Mouse (Mus musculus) neural tube, embryonic 11.5 days (tissue): ENCODE measurements around the gene Prss16. TPM values are rescaled to one million over a fixed set of nuclear protein-coding genes. Genes with fewer than 3 reads are reported as not detected.

Source experiments
- ATAC-seq: fragments of 200-750 bp; cut with Nextera tagmentation; 2 replicates; pipeline ENCODE4 v1.8.0; 2017; ENCODE audit warnings: moderate number of reproducible peaks, mild to moderate bottlenecking, moderate TSS enrichment, moderate library complexity; ENCODE audit not compliant: insufficient read depth, low FRiP score, low TSS enrichment
- DNase-seq: peaks from one replicate; pipeline ENCODE4 v3.0.0-alpha.2; 2015; ENCODE audit warnings: low spot score
- H3K27ac ChIP-seq: fragments of 300-500 bp; sonication (generic); 2 replicates; pipeline ENCODE4 v1.5.1; 2014; ENCODE audit warnings: low read depth, mild to moderate bottlenecking, low read length
- H3K27me3 ChIP-seq: fragments of 300-500 bp; sonication (generic); 2 replicates; pipeline ENCODE4 v1.6.1; 2014; ENCODE audit warnings: mild to moderate bottlenecking, low read length, mixed read lengths; ENCODE audit not compliant: control insufficient read depth, insufficient read depth
- H3K36me3 ChIP-seq: fragments of 300-500 bp; sonication (generic); 2 replicates; pipeline ENCODE4 v1.6.1; 2014; ENCODE audit warnings: mild to moderate bottlenecking, low read length, moderate library complexity, mixed read lengths; ENCODE audit not compliant: control insufficient read depth, insufficient read depth
- H3K4me1 ChIP-seq: fragments of 300-500 bp; sonication (generic); 2 replicates; pipeline ENCODE4 v1.6.1; 2014; ENCODE audit warnings: low read length, mixed read lengths; ENCODE audit not compliant: control insufficient read depth, insufficient read depth
- H3K4me2 ChIP-seq: fragments of 300-500 bp; sonication (generic); 2 replicates; pipeline ENCODE4 v1.6.1; 2014; ENCODE audit warnings: low read depth, mild to moderate bottlenecking, moderate library complexity
- H3K4me3 ChIP-seq: fragments of 300-500 bp; sonication (generic); 2 replicates; pipeline ENCODE4 v1.5.1; 2014; ENCODE audit warnings: low read depth, low read length
- H3K9ac ChIP-seq: fragments of 300-500 bp; sonication (generic); 2 replicates; pipeline ENCODE4 v1.6.1; 2014; ENCODE audit warnings: mild to moderate bottlenecking, low read length
- H3K9me3 ChIP-seq: fragments of 300-500 bp; sonication (generic); 2 replicates; pipeline ENCODE4 v1.6.1; 2016; ENCODE audit warnings: low read length; ENCODE audit not compliant: control insufficient read depth
- WGBS: fragments of 180-500 bp; shearing (Covaris S2); extraction: QIAGEN DNeasy Blood & Tissue Kit; methylation state at CpG from one replicate; pipeline ENCODE4 v1.1.7; 2014; 5-methylcytosine and 5-hydroxymethylcytosine counted together
- microRNA-seq: library from miRNA; unstranded; fragments of <30 nt; microRNA quantifications from one replicate; pipeline ENCODE4, GENCODE M21; 2016
- polyA plus RNA-seq: library from polyadenylated mRNA; unstranded; fragments of >200 nt; fragmentation: Nextera tagmentation; extraction: Ambion mirVana; gene quantifications from 2 replicates; pipeline ENCODE4 v1.2.1, GENCODE M21; 2014

Prss16 gene
- polyA plus RNA-seq, 1 experiment from 2014 or later: 0.21 TPM

DNA sequence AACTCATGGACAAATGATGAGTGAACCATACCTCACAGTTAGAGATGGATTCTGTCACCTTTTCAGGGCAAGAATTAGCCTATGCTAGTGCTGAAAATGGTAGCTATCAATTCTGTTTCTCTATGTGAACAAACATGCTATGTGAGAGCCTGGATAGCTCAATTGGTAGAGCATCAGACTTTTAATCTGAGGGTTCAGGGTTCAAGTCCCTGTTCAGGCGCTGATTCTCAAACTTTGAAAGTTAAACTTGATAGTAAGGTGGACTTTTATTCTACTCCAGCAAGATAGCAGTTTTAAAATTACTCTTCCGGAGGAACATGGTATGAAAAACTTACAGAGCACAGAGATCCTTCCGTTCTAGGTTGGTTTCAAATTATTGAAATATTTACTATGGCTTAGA, 37.9 kb downstream of the Prss16 start:
- Histone ChIP-seq H3K27ac (no peak overlapping the region), H3K27me3 (no peaks in the 10 kb centered on the region), H3K9ac (no peak overlapping the region), H3K4me3 (no peak overlapping the region), H3K9me3 (no peaks in the 10 kb centered on the region), H3K36me3 (no peaks in the 10 kb centered on the region), H3K4me1 (no peaks in the 10 kb centered on the region), H3K4me2 (no peak overlapping the region)
- 46% methylated on average over 3 of the region's 3 CpGs for WGBS
- no peak for DNase-seq
- no peak for ATAC-seq

DNA sequence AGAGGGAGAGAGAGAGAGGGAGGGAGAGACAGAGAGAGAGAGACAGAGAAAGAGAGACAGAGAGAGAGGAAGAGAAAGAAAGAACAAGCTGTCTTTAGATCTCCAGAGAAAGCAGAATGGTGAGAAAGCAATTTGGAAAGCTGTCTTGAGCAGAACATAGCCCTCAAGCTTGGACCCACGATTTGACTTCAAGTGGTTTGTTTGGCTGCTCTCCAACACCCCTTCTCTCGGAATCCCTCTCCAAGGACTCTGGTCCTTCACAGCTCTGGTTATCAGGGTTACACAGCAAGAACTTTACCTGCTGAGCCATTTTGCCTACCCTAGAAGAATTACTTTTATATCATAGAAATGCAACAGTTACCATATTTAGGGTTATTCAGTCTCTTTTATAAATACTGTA, 39.7 kb downstream of the Prss16 start:
- no peak overlapping the region for H3K4me2 ChIP-seq

DNA sequence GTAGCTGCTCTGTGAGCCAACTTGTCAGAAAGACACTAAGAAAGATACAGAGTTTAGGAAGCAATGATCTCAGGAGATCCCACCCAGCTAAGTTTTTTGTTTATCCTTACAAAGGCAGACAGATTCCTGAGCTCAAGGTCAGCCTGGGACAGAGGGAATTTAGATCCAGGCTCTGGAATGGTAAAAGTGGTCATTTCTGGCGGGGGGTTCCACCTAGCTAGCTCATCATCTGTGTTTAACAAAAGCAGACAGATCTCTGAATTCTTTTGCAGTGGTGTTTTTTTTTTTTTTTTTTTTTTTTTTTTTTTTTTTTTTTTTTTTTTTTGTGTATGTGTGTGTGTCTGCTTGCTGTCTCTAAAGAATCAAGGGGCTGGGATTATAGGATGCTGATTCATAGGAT, 40.3 kb downstream of the Prss16 start:
- Histone ChIP-seq H3K27ac (no peak overlapping the region), H3K9me3 (no peaks in the 10 kb centered on the region), H3K36me3 (no peaks in the 10 kb centered on the region), H3K4me1 (no peaks in the 10 kb centered on the region), H3K27me3 (no peaks in the 10 kb centered on the region), H3K4me3 (no peak overlapping the region), H3K4me2 (no peak overlapping the region), H3K9ac (no peak overlapping the region)
- ATAC-seq: no peak
- 43% methylated on average over 1 of the region's 1 CpGs for WGBS
- no peak for DNase-seq

More for the DNA sequence above, 39.7 kb downstream of the Prss16 start:
- Histone ChIP-seq H3K36me3 (no peaks in the 10 kb centered on the region), H3K27ac (no peak overlapping the region), H3K4me3 (no peak overlapping the region), H3K27me3 (no peaks in the 10 kb centered on the region), H3K4me1 (no peaks in the 10 kb centered on the region), H3K9me3 (no peaks in the 10 kb centered on the region), H3K9ac (no peak overlapping the region)
- DNase-seq: no peak
- WGBS: 86% methylated on average over 2 of the region's 2 CpGs
- ATAC-seq: no peak

Small RNA genes within 50 kb of the gene (microRNA-seq; reads per million reads assigned to microRNA genes)
- gene Gm44390 (not detected), gene Gm44486 (not detected)

Other genes starting within 250 kb of the Prss16 start
- gene Hist1h1b, start 229.1 kb downstream of the Prss16 start, polyA plus RNA-seq: 15.4 and 16.9 TPM in 2 replicates
- gene Hist1h3i, start 226.4 kb downstream of the Prss16 start, polyA plus RNA-seq: 228 and 229 TPM in 2 replicates
- 11.7 and 14.0 TPM in 2 replicates for gene Hist1h2an, start 222.5 kb downstream of the Prss16 start, polyA plus RNA-seq
- 2.2 and 2.6 TPM in 2 replicates for gene Hist1h2bp, start 222.3 kb downstream of the Prss16 start, polyA plus RNA-seq
- gene Hist1h2bq, start 199.5 kb downstream of the Prss16 start, polyA plus RNA-seq: 20.3 and 20.8 TPM in 2 replicates
- gene Hist1h2ao, start 199.3 kb downstream of the Prss16 start, polyA plus RNA-seq: not detected in 2 replicates
- not detected in 2 replicates for gene Hist1h4m, start 198.0 kb downstream of the Prss16 start, polyA plus RNA-seq
- gene Hist1h4n, start 177.5 kb downstream of the Prss16 start, polyA plus RNA-seq: 10.5 and 15.6 TPM in 2 replicates
- gene Hist1h2ap, start 176.2 kb downstream of the Prss16 start, polyA plus RNA-seq: 4,141 and 4,626 TPM in 2 replicates
- 20.0 TPM in 2 replicates for gene Hist1h2br, start 176.0 kb downstream of the Prss16 start, polyA plus RNA-seq
- gene Zfp184, start 64.6 kb downstream of the Prss16 start, polyA plus RNA-seq: 22.1 and 25.9 TPM in 2 replicates
- gene Pom121l2, start 28.5 kb downstream of the Prss16 start, polyA plus RNA-seq: 0.16 and 0.19 TPM in 2 replicates
- 6.6 and 16.2 TPM in 2 replicates for gene Hist1h2ah, start 25.8 kb upstream of the Prss16 start, polyA plus RNA-seq
- gene Hist1h2bk, start 26.1 kb upstream of the Prss16 start, polyA plus RNA-seq: 6.2 and 10.8 TPM in 2 replicates
- 25.5 and 29.2 TPM in 2 replicates for gene Hist1h4i, start 31.6 kb upstream of the Prss16 start, polyA plus RNA-seq
- gene Hist1h2ag, start 33.2 kb upstream of the Prss16 start, polyA plus RNA-seq: 51.6 and 61.4 TPM in 2 replicates
- 12.4 and 13.1 TPM in 2 replicates for gene Hist1h2bj, start 33.5 kb upstream of the Prss16 start, polyA plus RNA-seq
- not detected in 2 replicates for gene Vmn1r188, start 74.7 kb upstream of the Prss16 start, polyA plus RNA-seq
- gene Vmn1r189, start 96.1 kb upstream of the Prss16 start, polyA plus RNA-seq: not detected in 2 replicates
- not detected in 2 replicates for gene Vmn1r191, start 174.2 kb upstream of the Prss16 start, polyA plus RNA-seq
- gene Vmn1r192, start 181.4 kb upstream of the Prss16 start, polyA plus RNA-seq: not detected in 2 replicates
- gene Vmn1r193, start 213.4 kb upstream of the Prss16 start, polyA plus RNA-seq: not detected in 2 replicates
- gene Vmn1r194, start 234.5 kb upstream of the Prss16 start, polyA plus RNA-seq: not detected in 2 replicates